Mouse (Mus musculus) stomach, embryonic 14.5 days (tissue): ENCODE results near the gene Wasf2. TPM values are rescaled to one million over a fixed set of nuclear protein-coding genes. Genes with fewer than 3 reads are reported as not detected.

ENCODE experiments used
- ATAC-seq: fragments of 200-750 bp; cut with Nextera tagmentation; 2 replicates; pipeline ENCODE4 v1.8.0; 2017; ENCODE audit warnings: low read depth, moderate TSS enrichment; ENCODE audit not compliant: insufficient number of reproducible peaks, insufficient read depth, low FRiP score
- H3K27ac ChIP-seq: fragments of 300-500 bp; sonication (generic); 2 replicates; pipeline ENCODE4 v1.5.1; 2014; ENCODE audit warnings: mild to moderate bottlenecking, low read length, moderate library complexity, mixed read lengths
- H3K27me3 ChIP-seq: fragments of 300-500 bp; sonication (generic); 2 replicates; pipeline ENCODE4 v1.6.1; 2014; ENCODE audit warnings: low read length, control low read depth, mixed read lengths; ENCODE audit not compliant: control insufficient read depth, insufficient read depth
- H3K36me3 ChIP-seq: fragments of 300-500 bp; sonication (generic); 2 replicates; pipeline ENCODE4 v1.6.1; 2014; ENCODE audit warnings: mild to moderate bottlenecking, control low read depth, low read length, moderate library complexity, mixed read lengths; ENCODE audit not compliant: control insufficient read depth, insufficient read depth
- H3K4me1 ChIP-seq: fragments of 300-500 bp; sonication (generic); 2 replicates; pipeline ENCODE4 v1.6.1; 2014; ENCODE audit warnings: low read length, control low read depth, mixed read lengths; ENCODE audit not compliant: control insufficient read depth, insufficient read depth
- H3K4me2 ChIP-seq: fragments of 300-500 bp; sonication (generic); replicated peaks from 2 replicates; pipeline ENCODE4 v1.6.1; 2014; ENCODE audit warnings: low read depth, low read length, control low read depth
- H3K4me3 ChIP-seq: fragments of 300-500 bp; sonication (generic); 2 replicates; pipeline ENCODE4 v1.5.1; 2014; ENCODE audit warnings: low read depth, low read length, control low read depth
- H3K9ac ChIP-seq: fragments of 300-500 bp; sonication (generic); replicated peaks from 2 replicates; pipeline ENCODE4 v1.6.1; 2014; ENCODE audit warnings: low read depth, mild to moderate bottlenecking, control low read depth, low read length, moderate library complexity, mixed read lengths
- H3K9me3 ChIP-seq: fragments of 300-500 bp; sonication (generic); 2 replicates; pipeline ENCODE4 v1.6.1; 2016; ENCODE audit warnings: low read depth, low read length, control low read depth; ENCODE audit not compliant: control insufficient read depth
- WGBS: fragments of 180-500 bp; shearing (Covaris S2); extraction: QIAGEN DNeasy Blood & Tissue Kit; methylation state at CpG from one replicate; pipeline ENCODE4 v1.1.7; 2014; 5-methylcytosine and 5-hydroxymethylcytosine counted together
- polyA plus RNA-seq: library from polyadenylated mRNA; unstranded; fragments of >200 nt; fragmentation: Nextera tagmentation; extraction: Ambion mirVana; gene quantifications from 2 replicates; pipeline ENCODE4 v1.2.1, GENCODE M21; 2014

Gene Wasf2
- polyA plus RNA-seq, 1 experiment from 2014 or later = 120 TPM

- 45% methylated on average over 3 of the region's 3 CpGs for WGBS
- Histone ChIP-seq H3K36me3 (no peaks in the 10 kb centered on the region), H3K9me3 (no peaks in the 10 kb centered on the region), H3K4me1 (peaks cover 22% of the 10 kb centered on the region), H3K9ac (no peak overlapping the region), H3K4me3 (no peak overlapping the region), H3K27me3 (no peaks in the 10 kb centered on the region), H3K4me2 (peak overlapping the region; percentile 10; the same call in 1 of the 2 replicates), H3K27ac (peak overlapping the region; percentile 96)
- ATAC-seq = peak; percentile 24; the same call in 1 of the 2 replicates
Measured at GRCm38 (mm10) chr4:133116756-133117470, 13.4 kb upstream of the Wasf2 start.

- Histone ChIP-seq H3K9me3 (no peaks in the 10 kb centered on the region), H3K4me3 (0 out of 2 replicates have a peak overlapping the region, but pooled peaks have one; percentile 1), H3K27me3 (no peaks in the 10 kb centered on the region), H3K36me3 (no peaks in the 10 kb centered on the region), H3K9ac (no peak overlapping the region), H3K27ac (peak overlapping the region; percentile 96), H3K4me1 (peaks cover 22% of the 10 kb centered on the region), H3K4me2 (peak overlapping the region; percentile 10; the same call in 1 of the 2 replicates)
- peak; percentile 59 for ATAC-seq
- WGBS = 10% methylated on average over 17 of the region's 18 CpGs
Measured at GRCm38 (mm10) chr4:133117556-133118411, 12.5 kb upstream of the Wasf2 start.

- H3K4me1 ChIP-seq = peaks cover 22% of the 10 kb centered on the region
Measured at GRCm38 (mm10) chr4:133118775-133119375, 11.4 kb upstream of the Wasf2 start.

GRCm38 (mm10) chr4:133119579-133119978 is 10.7 kb upstream of the Wasf2 start:
- Histone ChIP-seq H3K4me3 (no peak overlapping the region), H3K4me2 (no peak overlapping the region), H3K27ac (no peak overlapping the region; the same call in 1 of the 2 replicates), H3K4me1 (peaks cover 22% of the 10 kb centered on the region), H3K36me3 (no peaks in the 10 kb centered on the region), H3K27me3 (no peaks in the 10 kb centered on the region), H3K9ac (no peak overlapping the region), H3K9me3 (no peaks in the 10 kb centered on the region; the same call in 1 of the 2 replicates)
- no peak for ATAC-seq
- 74% methylated on average over 6 of the region's 6 CpGs for WGBS

More at GRCm38 (mm10) chr4:133118775-133119375, 11.4 kb upstream of the Wasf2 start:
- WGBS = 69% methylated on average over 6 of the region's 6 CpGs
- no peaks in the 10 kb centered on the region for H3K9me3 ChIP-seq
- no peak overlapping the region for H3K4me3 ChIP-seq
- H3K9ac ChIP-seq = no peak overlapping the region
- no peaks in the 10 kb centered on the region for H3K36me3 ChIP-seq
- ATAC-seq = no peak
- peak overlapping the region; percentile 55; the same call in 1 of the 2 replicates for H3K27ac ChIP-seq
- H3K27me3 ChIP-seq = no peaks in the 10 kb centered on the region
- no peak overlapping the region for H3K4me2 ChIP-seq

- Histone ChIP-seq H3K36me3 (no peaks in the 10 kb centered on the region), H3K9me3 (no peaks in the 10 kb centered on the region; the same call in 1 of the 2 replicates), H3K4me2 (no peak overlapping the region), H3K4me3 (no peak overlapping the region), H3K4me1 (peaks cover 22% of the 10 kb centered on the region), H3K27ac (peak overlapping the region; percentile 69; the same call in 1 of the 2 replicates), H3K9ac (no peak overlapping the region), H3K27me3 (no peaks in the 10 kb centered on the region)
- WGBS = 13% methylated on average over 8 of the region's 11 CpGs
- ATAC-seq = no peak
Measured at GRCm38 (mm10) chr4:133120833-133121321, 9.4 kb upstream of the Wasf2 start.

GRCm38 (mm10) chr4:133121416-133121815 is 8.9 kb upstream of the Wasf2 start:
- Histone ChIP-seq H3K4me1 (peaks cover 20% of the 10 kb centered on the region), H3K9me3 (no peaks in the 10 kb centered on the region; the same call in 1 of the 2 replicates), H3K27ac (peak overlapping the region; percentile 39; the same call in 1 of the 2 replicates), H3K4me2 (no peak overlapping the region), H3K4me3 (no peak overlapping the region), H3K9ac (no peak overlapping the region), H3K27me3 (no peaks in the 10 kb centered on the region), H3K36me3 (no peaks in the 10 kb centered on the region)
- ATAC-seq = no peak
- WGBS = 83% methylated on average over 1 of the region's 1 CpGs

- H3K27me3 ChIP-seq = no peaks in the 10 kb centered on the region
- no peak for ATAC-seq
- WGBS = 26% methylated on average over 5 of the region's 5 CpGs
- H3K4me3 ChIP-seq = no peak overlapping the region
- H3K27ac ChIP-seq = no peak overlapping the region
- no peaks in the 10 kb centered on the region; the same call in 1 of the 2 replicates for H3K9me3 ChIP-seq
- no peaks in the 10 kb centered on the region for H3K36me3 ChIP-seq
- no peak overlapping the region for H3K4me2 ChIP-seq
- H3K4me1 ChIP-seq = peaks cover 13% of the 10 kb centered on the region
- H3K9ac ChIP-seq = no peak overlapping the region
Measured at GRCm38 (mm10) chr4:133121974-133122637, 8.2 kb upstream of the Wasf2 start.
